Mouse (Mus musculus) lung, adult 2 months (tissue): ENCODE data around the gene Naxd. TPM values are rescaled to one million over a fixed set of nuclear protein-coding genes. Genes with fewer than 3 reads are reported as not detected.

ENCODE experiments used
- DNase-seq: peaks from one replicate; pipeline ENCODE4 v3.0.0; 2022
- H3K4me1 ChIP-seq: fragments of 200-500 bp; 2 replicates; pipeline ENCODE4 v1.6.1; 2011; ENCODE audit warnings: low read length; ENCODE audit not compliant: control insufficient read depth, insufficient read depth
- H3K4me3 ChIP-seq: fragments of 200-500 bp; replicated peaks from 2 replicates; pipeline ENCODE3; 2011; ENCODE audit warnings: low read depth, mild to moderate bottlenecking, control low read depth, low read length; ENCODE audit errors: extremely low read depth
- CTCF ChIP-seq: fragments of 200-500 bp; IDR thresholded peaks from 2 replicates; pipeline ENCODE4 v1.5.1; 2011; ENCODE audit warnings: mild to moderate bottlenecking, low read length, control low read depth; ENCODE audit not compliant: insufficient read depth
- POLR2A ChIP-seq: fragments of 200-500 bp; IDR thresholded peaks from 2 replicates; pipeline ENCODE4 v1.6.1; 2011; ENCODE audit warnings: low read depth, mild to moderate bottlenecking, control low read depth, low read length, borderline replicate concordance; ENCODE audit errors: extremely low read depth
- WGBS: fragments of 180-500 bp; shearing (Covaris S2); methylation state at CpG from one replicate; pipeline ENCODE4 v1.1.7; 2018; 5-methylcytosine and 5-hydroxymethylcytosine counted together
- polyA plus RNA-seq: library from polyadenylated mRNA; depleted of rRNA; stranded (reverse); fragments of >200 nt; gene quantifications from 2 replicates; pipeline ENCODE4 v1.2.3, GENCODE M21; 2012

Gene Naxd
- polyA plus RNA-seq, 1 experiment: 142 TPM

DNA sequence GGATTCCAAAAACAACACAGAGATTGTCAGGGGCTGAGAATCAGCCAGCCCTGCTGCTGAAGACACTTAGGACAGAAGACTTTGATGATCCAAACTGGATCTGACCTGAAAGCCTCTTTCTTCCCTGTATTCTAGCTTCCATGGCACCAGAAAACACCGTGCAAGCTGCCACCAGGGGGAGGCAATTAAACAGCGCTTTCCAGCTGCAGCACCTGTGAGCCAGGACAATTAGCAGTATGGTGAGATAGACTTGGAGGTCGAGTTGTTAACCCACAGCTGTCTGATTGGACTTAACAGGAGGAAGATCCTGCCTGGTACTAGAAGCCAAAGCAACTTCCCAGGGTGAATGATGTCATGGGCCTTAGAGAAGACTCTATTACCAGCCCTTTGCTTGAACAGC lies 28.2 kb upstream of the Naxd start:
- Histone ChIP-seq H3K4me3 (no peak overlapping the region), H3K4me1 (peaks cover 10% of the 10 kb centered on the region)
- TF ChIP-seq POLR2A (no peak), CTCF (peak; percentile 64)
- WGBS: 18% methylated on average over 3 of the region's 3 CpGs
- DNase-seq: peak; percentile 49

DNA sequence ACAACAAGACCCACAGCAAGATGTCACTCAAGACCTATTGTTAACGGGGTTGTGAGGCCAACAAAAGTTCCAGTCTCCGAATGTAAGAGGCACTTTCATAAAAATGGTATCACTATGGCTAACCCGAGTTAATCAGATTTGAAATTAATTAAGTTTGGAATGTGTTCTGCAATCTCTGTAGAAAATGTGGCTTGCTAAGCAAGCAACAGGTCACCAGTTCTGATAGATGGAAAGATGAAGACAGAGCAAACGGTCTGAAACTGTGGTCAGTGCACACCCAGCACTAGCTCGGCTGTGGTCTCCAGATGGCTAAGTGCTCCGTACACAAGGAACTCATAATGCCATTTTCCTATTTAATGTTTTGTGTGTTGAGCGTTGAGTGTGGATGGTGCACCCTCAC lies 26.6 kb upstream of the Naxd start:
- no peak for DNase-seq
- Histone ChIP-seq H3K4me3 (no peak overlapping the region), H3K4me1 (peaks cover 6% of the 10 kb centered on the region)
- WGBS: 74% methylated on average over 7 of the region's 7 CpGs
- TF ChIP-seq CTCF (no peak), POLR2A (no peak)

DNA sequence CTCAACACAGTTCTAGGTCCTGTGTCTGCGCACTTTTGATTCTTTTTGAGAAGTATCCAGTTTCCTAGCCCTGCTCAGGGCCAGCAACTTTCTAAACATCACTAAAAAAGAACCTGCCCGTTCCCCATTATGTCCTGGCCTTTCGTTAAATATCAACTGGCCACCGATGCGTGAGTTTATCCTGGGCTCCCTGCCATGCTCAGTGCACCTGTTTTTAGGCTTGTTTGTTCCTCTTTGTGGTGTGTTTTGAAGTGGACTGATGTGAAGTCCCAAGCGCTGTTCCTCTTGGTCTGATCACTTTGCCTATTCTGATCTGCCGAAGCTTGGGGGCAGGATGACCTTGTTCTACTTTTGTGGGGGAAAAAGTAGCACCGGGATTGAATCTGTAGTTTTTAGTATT lies 26.0 kb upstream of the Naxd start:
- Histone ChIP-seq H3K4me3 (no peak overlapping the region), H3K4me1 (peaks cover 6% of the 10 kb centered on the region)
- 36% methylated on average over 8 of the region's 8 CpGs for WGBS
- no peak for DNase-seq
- TF ChIP-seq POLR2A (no peak), CTCF (no peak)

DNA sequence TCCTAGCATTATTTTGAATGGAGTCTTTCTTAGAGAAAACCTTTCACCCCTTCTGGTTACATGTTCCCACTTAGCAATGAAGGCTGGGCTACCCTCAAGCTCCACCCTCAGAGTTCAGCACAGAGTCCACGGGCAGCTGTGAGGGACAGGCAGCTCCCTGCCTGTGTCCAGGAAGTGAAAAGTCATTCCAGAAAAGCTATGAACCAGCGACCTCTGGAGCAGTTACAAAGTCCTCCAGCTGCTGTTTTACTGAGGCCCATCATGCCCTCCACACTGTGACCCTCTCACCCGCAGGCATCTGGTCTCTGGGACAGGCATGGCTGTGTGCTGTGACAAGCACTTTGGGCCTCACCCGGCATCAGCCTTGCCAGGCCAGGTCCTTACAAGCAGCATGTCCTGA lies 24.2 kb upstream of the Naxd start:
- DNase-seq: peak; percentile 26
- 23% methylated on average over 4 of the region's 4 CpGs for WGBS
- Histone ChIP-seq H3K4me1 (peaks cover 8% of the 10 kb centered on the region), H3K4me3 (no peak overlapping the region)
- no peak for TF ChIP-seq CTCF
- TF ChIP-seq POLR2A: no peak

DNA sequence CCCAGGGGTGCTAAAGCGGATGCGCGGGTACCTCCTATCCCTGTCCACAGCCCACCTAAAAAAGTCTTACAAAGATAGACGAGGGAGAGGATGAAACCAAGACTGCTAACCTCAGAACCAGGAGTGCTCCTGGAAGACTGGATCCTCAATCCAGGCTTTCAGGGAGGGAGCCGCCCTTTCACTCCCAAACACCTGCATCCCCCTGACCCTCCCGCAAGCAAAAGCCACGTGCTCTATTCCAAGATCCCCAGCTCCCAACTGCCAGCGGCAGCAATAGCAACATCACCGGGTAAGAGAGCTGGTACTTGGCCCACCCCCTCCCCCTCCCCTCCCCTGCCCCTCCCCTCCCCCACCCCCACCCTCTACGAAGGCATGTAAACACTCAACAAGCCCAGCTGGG lies 21.9 kb upstream of the Naxd start:
- H3K4me1 ChIP-seq: peaks cover 11% of the 10 kb centered on the region
- H3K4me3 ChIP-seq: no peak overlapping the region
- 34% methylated on average over 9 of the region's 10 CpGs for WGBS
- TF ChIP-seq POLR2A (no peak), CTCF (no peak)
- DNase-seq: no peak

DNA sequence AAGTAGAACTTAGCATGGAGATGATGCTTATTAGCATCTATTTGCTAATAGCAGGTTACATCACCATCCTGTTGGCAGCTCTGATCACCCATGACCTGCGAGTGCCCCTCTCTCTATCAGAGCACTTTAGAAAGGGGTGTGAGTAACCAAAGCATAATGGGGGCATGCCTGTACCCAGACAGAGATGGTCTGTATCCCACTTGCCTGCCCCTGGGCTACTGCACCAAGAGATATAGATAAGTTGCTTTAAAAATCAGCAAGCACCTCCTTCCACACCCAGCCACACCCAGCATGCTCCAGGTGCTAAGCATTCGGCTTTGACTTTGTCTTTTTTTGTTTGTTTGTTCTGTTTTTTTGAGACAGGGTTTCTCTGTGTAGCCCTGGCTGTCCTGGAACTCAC lies 21.4 kb upstream of the Naxd start:
- no peak overlapping the region for H3K4me3 ChIP-seq
- WGBS: 37% methylated on average over 2 of the region's 2 CpGs
- DNase-seq: no peak
- TF ChIP-seq CTCF (no peak), POLR2A (no peak)
- H3K4me1 ChIP-seq: peaks cover 11% of the 10 kb centered on the region

DNA sequence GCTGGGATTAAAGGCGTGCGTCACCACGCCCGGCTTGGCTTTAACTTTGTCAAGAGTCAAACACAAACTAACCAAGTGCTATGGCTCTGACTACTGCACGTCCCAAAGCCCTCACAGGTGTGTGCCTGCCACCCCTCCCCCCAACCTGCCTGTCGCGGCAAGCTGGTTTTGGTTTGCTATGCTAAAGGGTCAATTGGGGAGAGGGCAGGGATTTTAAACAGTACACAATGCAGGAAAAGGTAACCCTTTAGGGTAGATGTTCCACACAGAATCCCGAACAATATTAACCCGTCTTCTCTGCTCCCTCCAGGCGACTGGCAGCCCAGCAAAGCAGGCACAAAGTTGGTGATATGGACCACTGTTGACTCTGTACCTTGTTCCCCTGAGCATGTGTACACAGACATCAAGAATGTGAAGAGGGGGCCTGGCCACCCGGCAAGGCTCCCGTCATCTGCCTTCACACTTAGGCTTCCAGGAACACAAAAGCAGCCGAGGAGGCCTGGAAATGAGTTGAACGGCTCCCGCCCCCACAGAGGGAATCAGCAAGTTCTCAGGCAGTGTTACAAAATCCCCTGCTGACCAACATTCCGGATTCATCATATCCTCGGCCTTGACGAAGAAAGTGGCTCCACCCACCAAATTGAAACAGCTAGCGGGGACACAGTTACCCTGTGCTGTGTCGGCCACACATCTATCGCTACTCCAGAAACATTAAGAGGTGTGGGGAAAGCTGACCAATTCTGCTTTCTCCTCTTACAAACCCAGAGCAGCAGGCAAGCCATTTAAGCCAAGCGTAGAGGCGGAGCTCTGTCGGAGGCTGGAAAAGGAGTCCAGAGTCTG lies 20.7 kb upstream of the Naxd start:
- TF ChIP-seq CTCF (no peak), POLR2A (no peak; the same call in 1 of the 2 replicates)
- peak overlapping the region; percentile 58 for H3K4me3 ChIP-seq
- peak; percentile 65 for DNase-seq
- H3K4me1 ChIP-seq: peaks cover 11% of the 10 kb centered on the region
- 22% methylated on average over 24 of the region's 24 CpGs for WGBS

DNA sequence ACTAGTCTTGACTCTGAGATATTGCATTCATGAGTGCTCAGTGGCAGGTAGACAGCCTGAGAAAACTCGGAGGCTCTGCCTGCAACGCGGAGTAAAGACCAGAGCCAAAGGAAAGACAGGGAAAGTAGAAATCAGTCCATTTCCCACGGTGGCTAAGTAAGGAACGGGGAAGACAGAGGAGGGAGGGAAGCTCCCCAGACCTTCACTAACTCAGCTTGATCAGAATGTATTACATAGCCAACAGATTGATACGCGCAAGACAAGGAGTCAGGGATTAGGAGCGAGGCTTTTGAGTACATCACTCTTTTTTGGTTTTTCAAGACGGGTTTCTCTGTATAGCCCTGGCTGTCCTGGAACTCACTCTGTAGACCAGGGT lies 20.1 kb upstream of the Naxd start:
- no peak for TF ChIP-seq POLR2A
- TF ChIP-seq CTCF: no peak
- peak overlapping the region; percentile 61 for H3K4me3 ChIP-seq

DNA sequence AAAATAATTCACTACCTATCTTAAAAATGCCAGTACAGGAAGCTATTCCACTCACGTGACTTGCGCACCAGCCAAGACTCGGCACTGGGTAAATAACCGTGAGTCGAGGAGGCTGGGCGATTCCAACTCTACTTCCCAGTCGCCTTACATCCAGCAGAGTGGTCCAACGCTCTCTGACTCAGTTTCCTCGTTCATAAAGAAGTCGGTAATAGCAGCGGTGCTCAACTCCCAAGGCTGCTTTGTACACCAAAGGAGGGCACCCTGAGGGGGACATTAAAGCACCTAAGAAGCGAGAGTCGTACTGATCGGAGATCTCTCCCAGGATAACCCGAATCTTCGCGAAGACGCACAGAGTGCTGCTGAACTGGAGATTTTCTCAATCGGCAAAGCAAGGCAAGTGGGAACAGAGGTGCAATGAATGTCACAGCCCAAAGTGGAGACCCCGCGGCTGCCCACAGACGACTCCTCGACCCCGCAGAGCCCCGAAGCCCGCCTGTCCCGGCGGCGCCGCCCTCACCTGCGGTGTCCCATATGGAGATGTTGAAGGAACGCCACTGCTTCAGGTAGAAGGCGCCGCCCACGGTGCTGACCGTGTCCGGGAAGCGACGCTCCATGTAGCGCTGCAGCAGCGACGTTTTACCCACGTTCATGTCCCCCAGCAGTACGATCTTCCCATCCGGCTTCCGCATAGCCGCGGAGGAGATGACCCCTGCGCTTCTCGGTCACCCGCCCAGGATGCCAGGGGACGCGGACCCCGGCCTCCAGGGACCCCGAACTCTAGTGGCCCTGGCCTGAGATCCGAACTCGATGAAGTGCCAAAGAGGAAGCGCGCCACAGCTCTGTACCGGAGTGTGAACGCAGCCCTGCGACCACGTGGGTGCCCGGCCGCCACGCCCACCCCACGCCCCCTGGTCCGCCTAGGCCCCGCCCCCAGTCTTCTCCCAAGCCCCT lies 19.2 kb upstream of the Naxd start, which contains the start of gene Rab20:
TSS of gene Rab20 (minus strand) at position 900 of the 951 bp plus-strand sequence.
- WGBS: under 1% methylated on average over 69 of the region's 69 CpGs
- TF ChIP-seq CTCF (no peak), POLR2A (peak; percentile 60; the same call in 1 of the 2 replicates)
- peaks cover 11% of the 10 kb centered on the region for H3K4me1 ChIP-seq
- peak within 1 kb of the TSS; percentile 61 for H3K4me3 ChIP-seq
- DNase-seq: peak; percentile 80

More for the DNA sequence above, 20.1 kb upstream of the Naxd start:
- DNase-seq: no peak
- 8% methylated on average over 9 of the region's 9 CpGs for WGBS
- H3K4me1 ChIP-seq: peaks cover 11% of the 10 kb centered on the region
